Comparison of ENCODE assay signal across 35 mouse cellular contexts in the genomic region with DNA sequence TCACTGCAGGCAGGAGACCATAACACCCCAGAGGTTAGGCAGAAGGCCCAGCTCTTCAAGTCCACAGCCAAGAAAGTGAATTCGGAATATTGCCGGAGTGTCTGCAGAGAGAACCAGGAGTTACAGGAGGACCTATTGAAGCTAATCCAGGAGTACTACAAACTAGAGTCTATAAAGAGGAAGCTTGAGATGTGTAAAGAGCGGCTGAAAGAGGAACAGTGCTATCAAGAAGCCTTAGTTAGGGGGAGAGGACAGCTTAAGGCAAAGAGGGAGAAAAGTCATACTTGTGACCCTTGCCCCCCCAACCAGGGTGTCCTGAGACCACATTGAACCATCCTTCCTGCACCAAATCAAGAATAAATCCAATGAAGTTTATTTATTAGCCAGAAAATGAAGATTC. TPM values are rescaled to one million over a fixed set of nuclear protein-coding genes. Genes with fewer than 3 reads are reported as not detected.
DNase-seq lines count a peak whose midpoint lies in the region; ATAC-seq and TF ChIP-seq lines count a peak whose summit lies in the region.
"Had no signal": no experiment of that assay in that cellular context is flagged by ENCODE, and none has a peak within 500 bp of the region (broad histone marks: within the 10 kb centered on the region; RNA-seq: fewer than 3 reads in every experiment).

No protein-coding gene starts in this region.

- H3K9me3 ChIP-seq in ES-E14 (ENCODE audit: control insufficient read depth, insufficient read depth, low read depth, low read length): no peaks in the 10 kb centered on the region
- H3K9me3 ChIP-seq in kidney, embryonic 14.5 days (ENCODE audit: control insufficient read depth, low read length): no peaks in the 10 kb centered on the region
- H3K9me3 ChIP-seq in midbrain, embryonic 13.5 days: no peaks in the 10 kb centered on the region
- H3K9me3 ChIP-seq: embryonic facial prominence, embryonic 13.5 days; forebrain, embryonic 12.5 days; forebrain, embryonic 15.5 days; heart, embryonic 15.5 days; hindbrain, embryonic 10.5 days had no signal

- H3K4me2 ChIP-seq in kidney, embryonic 14.5 days (replicated peaks; ENCODE audit: low read depth, low read length): no peak overlapping the region
- H3K4me2 ChIP-seq in midbrain, embryonic 13.5 days (replicated peaks): no peak overlapping the region
- H3K4me2 ChIP-seq: embryonic facial prominence, embryonic 13.5 days; forebrain, embryonic 12.5 days; forebrain, embryonic 15.5 days; heart, embryonic 12.5 days; heart, embryonic 15.5 days; hindbrain, embryonic 13.5 days had no signal

- H3K4me1 ChIP-seq in ES-E14 (ENCODE audit: control insufficient read depth in 2 of 2, insufficient read depth in 2 of 2, low read length in 2 of 2, poor library complexity in 1 of 2): peaks cover 0 to 5% of the 10 kb centered on the region in 2 experiments; a peak in 2 of 4 replicates
- H3K4me1 ChIP-seq in kidney, embryonic 14.5 days (ENCODE audit: control insufficient read depth, insufficient read depth, low read length): no peaks in the 10 kb centered on the region
- H3K4me1 ChIP-seq in midbrain, embryonic 13.5 days (replicated peaks): no peaks in the 10 kb centered on the region
- H3K4me1 ChIP-seq: embryonic facial prominence, embryonic 10.5 days; embryonic facial prominence, embryonic 13.5 days; forebrain, embryonic 12.5 days; forebrain, embryonic 15.5 days; heart, embryonic 12.5 days; heart, embryonic 15.5 days; hindbrain, embryonic 10.5 days; hindbrain, embryonic 13.5 days had no signal

- WGBS in kidney, embryonic 14.5 days: 96% methylated on average over 3 of the region's 3 CpGs
- WGBS in midbrain, embryonic 13.5 days: 98% methylated on average over 3 of the region's 3 CpGs

- ATAC-seq in common myeloid progenitor, adult 5-6 weeks (replicated peaks; ENCODE audit: low read depth, poor library complexity, severe bottlenecking): 0 out of 2 replicates have a peak, but pooled peaks have one; percentile 36
- ATAC-seq in monocyte, adult 5-6 weeks (replicated peaks; ENCODE audit: insufficient number of reproducible peaks, low FRiP score, low TSS enrichment, poor library complexity, severe bottlenecking): peak; percentile 75
- no peak for ATAC-seq in kidney, embryonic 14.5 days (ENCODE audit: low FRiP score, low TSS enrichment)
- ATAC-seq in midbrain, embryonic 13.5 days: no peak
- ATAC-seq: forebrain, embryonic 15.5 days; hindbrain, postnatal 0 days; inflammation-experienced regulatory T-cells, adult 6 months; intestine, embryonic 16.5 days; Patski had no signal

- peak overlapping the region; percentile 78; the same call in 1 of the 2 replicates for H3K9ac ChIP-seq in ES-E14 (ENCODE audit: insufficient read depth, low read depth, low read length, poor library complexity, severe bottlenecking)
- H3K9ac ChIP-seq in kidney, embryonic 14.5 days (ENCODE audit: low read depth, low read length): no peak overlapping the region
- no peak overlapping the region for H3K9ac ChIP-seq in midbrain, embryonic 13.5 days (replicated peaks)
- H3K9ac ChIP-seq: embryonic facial prominence, embryonic 13.5 days; forebrain, embryonic 12.5 days; forebrain, embryonic 15.5 days; heart, embryonic 12.5 days; heart, embryonic 15.5 days; hindbrain, embryonic 13.5 days had no signal

- H3K36me3 ChIP-seq in ES-E14 (ENCODE audit: control insufficient read depth, insufficient read depth, low read length, poor library complexity, severe bottlenecking): peaks cover 21% of the 10 kb centered on the region
- H3K36me3 ChIP-seq in kidney, embryonic 14.5 days (ENCODE audit: control insufficient read depth, insufficient read depth, low read length): no peaks in the 10 kb centered on the region
- H3K36me3 ChIP-seq in midbrain, embryonic 13.5 days: peaks cover 13% of the 10 kb centered on the region
- H3K36me3 ChIP-seq: forebrain, embryonic 12.5 days; heart, embryonic 15.5 days had no signal

- H3K27me3 ChIP-seq in kidney, embryonic 14.5 days (ENCODE audit: control insufficient read depth, insufficient read depth, low read length): no peaks in the 10 kb centered on the region
- H3K27me3 ChIP-seq in midbrain, embryonic 13.5 days: no peaks in the 10 kb centered on the region
- H3K27me3 ChIP-seq: embryonic facial prominence, embryonic 13.5 days; forebrain, embryonic 15.5 days; heart, embryonic 12.5 days; heart, embryonic 15.5 days; hindbrain, embryonic 13.5 days had no signal

- H3K27ac ChIP-seq in ES-E14 (ENCODE audit: insufficient read depth, low read depth, low read length, poor library complexity, severe bottlenecking): 0 out of 2 replicates have a peak overlapping the region, but pooled peaks have one; percentile 71
- no peak overlapping the region for H3K27ac ChIP-seq in kidney, embryonic 14.5 days (ENCODE audit: low read depth, low read length)
- no peak overlapping the region for H3K27ac ChIP-seq in midbrain, embryonic 13.5 days
- H3K27ac ChIP-seq: embryonic facial prominence, embryonic 10.5 days; embryonic facial prominence, embryonic 13.5 days; forebrain, embryonic 12.5 days; forebrain, embryonic 15.5 days; heart, embryonic 15.5 days; hindbrain, embryonic 10.5 days; hindbrain, embryonic 13.5 days; hindbrain, postnatal 0 days had no signal

- in situ Hi-C loops in ES-E14 (cut with MboI; ENCODE audit: low sequenced_read_pairs in 2 of 2, unreplicated experiment in 2 of 2): no loop called here

- peak; percentile 47 for DNase-seq in A20 (ENCODE audit: low read depth, low spot score)
- DNase-seq in ES-E14 (ENCODE audit: low read depth, low spot score): no peak
- DNase-seq in layer of hippocampus, adult 9-11 months: no peak
- no peak for DNase-seq in adrenal gland, adult (ENCODE audit: inconsistent age in 2 of 2, low spot score in 1 of 2)
- DNase-seq: adrenal gland, adult 2 months; adrenal gland, postnatal 14 days; B cell, adult 2 months; cerebellum, adult 11 months; cerebellum, adult 2 months; cerebellum, adult 9-11 months; cerebellum, postnatal 25 days; embryo, embryonic 11 days; gastrocnemius, postnatal 14 days; heart, adult 18-20 months; heart, postnatal 10 days; heart, postnatal 36 days had no signal

- peak overlapping the region; percentile 84 to 91 for H3K4me3 ChIP-seq in ES-E14 (ENCODE audit: insufficient read depth in 1 of 2, low read depth in 1 of 2, low read length in 2 of 2, poor library complexity in 1 of 2, severe bottlenecking in 1 of 2)
- H3K4me3 ChIP-seq in kidney, embryonic 14.5 days (ENCODE audit: low read length): no peak overlapping the region
- H3K4me3 ChIP-seq in midbrain, embryonic 13.5 days (replicated peaks): no peak overlapping the region
- H3K4me3 ChIP-seq: embryonic facial prominence, embryonic 10.5 days; embryonic facial prominence, embryonic 13.5 days; erythroblast, embryonic 14.5 days; forebrain, embryonic 12.5 days; forebrain, embryonic 15.5 days; heart, embryonic 12.5 days; heart, embryonic 15.5 days; hindbrain, embryonic 10.5 days; hindbrain, embryonic 13.5 days had no signal

TF ChIP-seq in ES-E14, 5 proteins besides CTCF, POLR2A, EP300 and RAD21:
- TF ChIP-seq CHD2 (IDR thresholded peaks at IDR 0.05; ENCODE audit: low read depth, low read length) (no peak), MAFK (IDR thresholded peaks at IDR 0.05; ENCODE audit: insufficient read depth, low read depth, low read length) (no peak), HCFC1 (IDR thresholded peaks at IDR 0.05; ENCODE audit: borderline replicate concordance, insufficient read depth, low read length) (no peak), ZC3H11A (IDR thresholded peaks at IDR 0.05; ENCODE audit: borderline replicate concordance, low read depth, low read length) (no peak), ZNF384 (IDR thresholded peaks at IDR 0.05; ENCODE audit: low read depth, low read length) (no peak)
TF ChIP-seq in ES-E14: peak in this region for 0.

RNA-seq across cellular contexts. Expression of gene 4930548H24Rik, which starts 2.3 kb away (rescaled TPM):
- total RNA-seq in ES-E14 (2012; rRNA removed): 2.4 TPM in 2 replicates
- total RNA-seq in common myeloid progenitor, adult 5-6 weeks (2017): 0.87 TPM in 1 of 2 replicates, not detected in the other
- 0.64 to 1.8 TPM (median 0.87 TPM) in 3 replicates for total RNA-seq in monocyte, adult 5-6 weeks (2017)
- polyA plus RNA-seq in kidney, embryonic 14.5 days (2014; fragmentation: Nextera tagmentation; extraction: Ambion mirVana): 0.08 and 0.09 TPM in 2 replicates
- 0.13 and 0.18 TPM in 2 replicates for polyA plus RNA-seq in midbrain, embryonic 13.5 days (2015; fragmentation: Nextera tagmentation; extraction: Ambion mirVana)
- total RNA-seq: adrenal gland, postnatal 14 days; gastrocnemius, adult 18-20 months; gastrocnemius, postnatal 14 days; heart, adult 18-20 months had no signal
- polyA plus RNA-seq: adrenal gland, adult 2 months; cerebellum, adult 2 months; cortical plate, adult 2 months; embryonic facial prominence, embryonic 13.5 days; erythroblast, embryonic 14.5 days; forebrain, embryonic 12.5 days; forebrain, embryonic 15.5 days; heart, embryonic 12.5 days; heart, embryonic 15.5 days; hindbrain, embryonic 10.5 days; hindbrain, embryonic 13.5 days; intestine, embryonic 16.5 days; Patski had no signal

RNA-seq across cellular contexts. Expression of gene Gpn1, which starts 6.7 kb away (rescaled TPM):
- total RNA-seq in ES-E14 (2012; rRNA removed): 69.7 and 82.8 TPM in 2 replicates
- total RNA-seq in common myeloid progenitor, adult 5-6 weeks (2017): 19.4 and 37.1 TPM in 2 replicates
- 15.1 to 24.0 TPM (median 21.2 TPM) in 3 replicates for total RNA-seq in monocyte, adult 5-6 weeks (2017)
- polyA plus RNA-seq in kidney, embryonic 14.5 days (2014; fragmentation: Nextera tagmentation; extraction: Ambion mirVana): 55.8 and 72.0 TPM in 2 replicates
- polyA plus RNA-seq in midbrain, embryonic 13.5 days (2015; fragmentation: Nextera tagmentation; extraction: Ambion mirVana): 78.3 and 80.5 TPM in 2 replicates

RNA-seq across cellular contexts. Expression of gene Zfp512, which starts 35.7 kb away (rescaled TPM):
- total RNA-seq in ES-E14 (2012; rRNA removed): 29.5 and 32.3 TPM in 2 replicates
- 32.1 and 52.6 TPM in 2 replicates for total RNA-seq in common myeloid progenitor, adult 5-6 weeks (2017)
- 50.8 to 94.5 TPM (median 53.9 TPM) in 3 replicates for total RNA-seq in monocyte, adult 5-6 weeks (2017)
- polyA plus RNA-seq in kidney, embryonic 14.5 days (2014; fragmentation: Nextera tagmentation; extraction: Ambion mirVana): 27.4 and 55.0 TPM in 2 replicates
- 124 and 125 TPM in 2 replicates for polyA plus RNA-seq in midbrain, embryonic 13.5 days (2015; fragmentation: Nextera tagmentation; extraction: Ambion mirVana)

RNA-seq across cellular contexts. Expression of gene Slc4a1ap, which starts 38.9 kb away (rescaled TPM):
- total RNA-seq in ES-E14 (2012; rRNA removed): 26.5 and 30.2 TPM in 2 replicates
- total RNA-seq in common myeloid progenitor, adult 5-6 weeks (2017): 55.9 and 61.4 TPM in 2 replicates
- 68.9 to 82.2 TPM (median 69.9 TPM) in 3 replicates for total RNA-seq in monocyte, adult 5-6 weeks (2017)
- 31.1 and 31.2 TPM in 2 replicates for polyA plus RNA-seq in kidney, embryonic 14.5 days (2014; fragmentation: Nextera tagmentation; extraction: Ambion mirVana)
- 32.6 and 34.8 TPM in 2 replicates for polyA plus RNA-seq in midbrain, embryonic 13.5 days (2015; fragmentation: Nextera tagmentation; extraction: Ambion mirVana)

RNA-seq across cellular contexts. Expression of gene Supt7l, which starts 39.7 kb away (rescaled TPM):
- 22.4 and 24.8 TPM in 2 replicates for total RNA-seq in ES-E14 (2012; rRNA removed)
- total RNA-seq in common myeloid progenitor, adult 5-6 weeks (2017): 21.4 and 24.9 TPM in 2 replicates
- total RNA-seq in monocyte, adult 5-6 weeks (2017): 18.5 to 33.7 TPM (median 23.3 TPM) in 3 replicates
- 18.5 and 23.8 TPM in 2 replicates for polyA plus RNA-seq in kidney, embryonic 14.5 days (2014; fragmentation: Nextera tagmentation; extraction: Ambion mirVana)
- 30.5 and 33.7 TPM in 2 replicates for polyA plus RNA-seq in midbrain, embryonic 13.5 days (2015; fragmentation: Nextera tagmentation; extraction: Ambion mirVana)

Comparison
In these comparisons a context has a peak if more than half of its experiments do, and no peak if none do; other contexts are left out.
1. H3K4me3 ChIP-seq: peak in ES-E14 (2 of 2); none in kidney, embryonic 14.5 days (single experiment) and midbrain, embryonic 13.5 days (single experiment).
2. ATAC-seq: peak in common myeloid progenitor, adult 5-6 weeks (single experiment) and monocyte, adult 5-6 weeks (single experiment); none in kidney, embryonic 14.5 days (single experiment) and midbrain, embryonic 13.5 days (single experiment).